Mouse (Mus musculus) testis, postnatal 14 days (tissue): Measurements from ENCODE around the gene Slc18b1.
"Not testable (repeated sequence)": the region's sequence is repeated elsewhere in the genome, so short reads cannot be mapped to it uniquely, and the experiment has no call there.

Source experiments
- DNase-seq: peaks from one replicate; pipeline ENCODE4 v3.0.0; 2021; ENCODE audit warnings: low spot score

Gene Slc18b1

GRCm38 (mm10) chr10:23796551-23797503 is at the start of gene Slc18b1:
Gene Slc18b1 (plus strand): TSS chr10:23796986.
- DNase-seq = peak; percentile 26

- no peak for DNase-seq
Observed at GRCm38 (mm10) chr10:23754166-23754565, 42.6 kb upstream of the Slc18b1 start.

DNA sequence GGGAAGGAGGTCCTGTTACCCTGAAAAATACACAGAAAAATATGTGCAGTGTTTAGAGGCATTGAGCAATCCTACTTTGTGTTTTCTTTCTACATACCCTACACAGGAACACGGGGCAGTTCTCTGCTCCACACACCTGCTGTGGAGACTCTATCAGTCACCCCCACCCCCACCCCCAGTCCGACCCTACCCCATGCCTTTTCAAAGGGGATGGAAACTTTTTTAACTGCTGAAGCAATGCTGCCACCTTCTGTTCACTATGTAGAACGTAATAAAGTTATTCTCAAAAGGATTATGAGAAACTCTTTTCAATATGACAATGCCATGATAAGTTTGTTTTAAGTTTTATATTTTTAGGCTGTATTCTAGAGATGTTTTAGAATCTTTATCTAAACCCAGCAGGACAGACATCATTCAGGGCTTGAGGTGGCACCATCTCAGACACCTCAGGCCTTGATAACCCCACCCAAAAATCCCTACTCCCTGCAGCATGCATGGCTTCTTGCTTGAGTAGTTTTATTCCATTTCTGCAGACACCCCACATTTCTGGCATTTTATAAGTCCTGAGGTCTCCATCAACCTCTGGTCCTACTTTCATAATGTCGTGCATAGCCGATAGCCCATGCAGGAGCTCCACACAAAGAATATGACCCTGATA is 19.4 kb upstream of the Slc18b1 start:
- no peak for DNase-seq

DNA sequence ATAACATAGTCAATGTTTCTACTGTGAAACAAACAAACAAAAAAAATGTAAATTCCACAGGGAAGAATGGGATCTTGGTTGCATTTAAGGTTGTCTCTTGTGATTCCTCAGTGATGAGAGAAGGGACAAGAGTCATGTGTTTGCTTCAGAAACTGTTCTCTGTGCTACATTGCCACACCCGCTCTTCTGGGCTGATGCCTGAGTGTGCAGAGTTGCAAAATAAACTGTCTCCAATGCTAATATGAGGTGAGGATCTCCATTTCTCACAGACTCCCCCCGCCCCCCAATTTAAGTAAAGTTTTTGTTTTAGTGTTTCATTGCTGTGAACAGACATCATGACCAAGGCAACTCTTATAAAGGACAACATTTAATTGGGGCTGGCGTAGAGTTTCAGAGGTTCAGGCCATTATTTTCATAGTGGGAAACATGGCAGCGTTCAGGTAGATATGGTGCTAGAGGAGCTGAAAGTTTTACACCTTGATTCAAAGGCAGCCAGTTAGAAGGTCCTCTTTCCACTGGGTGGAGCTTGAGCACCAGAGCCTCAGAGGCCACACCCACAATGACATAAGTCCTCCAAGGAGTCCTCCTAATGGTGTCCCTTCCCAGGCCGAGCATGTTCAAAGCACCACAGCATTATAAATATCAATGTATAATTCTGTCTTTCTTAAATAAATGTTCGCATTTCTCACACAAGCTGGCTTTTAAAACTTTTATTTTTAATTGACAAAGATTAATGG is 16.1 kb upstream of the Slc18b1 start:
- no peak for DNase-seq

DNA sequence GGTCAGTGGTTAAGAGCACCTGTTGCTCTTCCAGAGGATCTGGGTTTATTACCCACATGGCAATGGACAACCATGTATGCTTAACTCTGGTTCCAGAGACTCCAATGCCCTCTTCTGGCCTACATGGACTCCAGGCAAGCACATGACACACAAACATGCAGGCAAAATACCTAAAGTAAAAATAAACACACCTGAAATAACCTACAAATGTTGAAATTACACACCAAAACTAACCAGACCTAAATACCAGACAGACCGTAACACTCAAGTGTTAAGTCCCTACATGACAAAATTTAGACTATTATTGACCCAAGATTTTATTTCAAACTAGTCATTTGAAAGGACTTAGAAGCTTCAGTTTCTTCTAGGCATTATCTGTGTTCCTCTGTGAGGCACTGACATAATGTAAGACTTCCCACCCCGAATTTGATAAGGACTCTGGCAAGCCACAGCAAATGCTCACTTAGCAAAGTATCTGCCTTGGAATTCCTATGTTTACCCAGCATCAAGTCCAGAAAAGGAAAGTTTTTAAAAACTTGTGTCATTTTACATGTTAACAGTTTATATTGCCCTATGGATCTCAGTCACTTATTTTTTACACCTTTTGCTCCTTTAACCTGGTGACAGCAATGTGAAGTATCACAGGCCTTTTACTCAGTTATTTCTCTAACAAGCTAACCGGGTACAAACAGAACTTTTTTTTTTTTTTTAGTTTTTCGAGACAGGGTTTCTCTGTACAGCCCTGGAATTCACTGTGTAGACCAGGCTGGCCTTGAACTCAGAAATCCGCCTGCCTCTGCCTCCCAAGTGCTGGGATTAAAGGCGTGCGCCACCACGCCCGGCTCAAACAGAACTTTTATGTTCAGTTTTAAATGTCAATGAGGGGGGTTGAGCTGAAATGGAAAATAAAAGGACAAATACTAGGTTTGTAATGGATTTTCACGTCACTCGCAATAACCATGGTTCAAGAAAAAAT is 14.7 kb upstream of the Slc18b1 start:
- DNase-seq = no peak

- no peak for DNase-seq
Observed at GRCm38 (mm10) chr10:23782855-23783492, 13.8 kb upstream of the Slc18b1 start.

DNA sequence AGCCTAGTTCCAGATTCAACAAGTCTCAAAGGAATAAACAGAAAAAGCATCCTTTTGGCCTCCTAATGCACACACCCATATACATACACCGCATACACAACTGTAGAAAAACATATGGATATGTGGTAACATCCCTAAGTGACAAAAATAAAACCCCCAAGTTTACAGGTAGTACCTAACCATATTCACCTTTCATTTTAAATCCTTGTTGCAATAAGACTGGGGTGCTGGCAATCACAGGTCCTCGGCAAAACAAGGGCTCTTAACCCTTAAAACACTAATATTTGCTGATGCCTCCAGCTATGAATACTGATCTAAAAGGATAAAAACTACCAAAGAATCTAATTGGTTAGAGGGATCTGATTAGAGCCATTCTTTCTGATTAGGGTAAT is 13.3 kb upstream of the Slc18b1 start:
- no peak for DNase-seq

DNA sequence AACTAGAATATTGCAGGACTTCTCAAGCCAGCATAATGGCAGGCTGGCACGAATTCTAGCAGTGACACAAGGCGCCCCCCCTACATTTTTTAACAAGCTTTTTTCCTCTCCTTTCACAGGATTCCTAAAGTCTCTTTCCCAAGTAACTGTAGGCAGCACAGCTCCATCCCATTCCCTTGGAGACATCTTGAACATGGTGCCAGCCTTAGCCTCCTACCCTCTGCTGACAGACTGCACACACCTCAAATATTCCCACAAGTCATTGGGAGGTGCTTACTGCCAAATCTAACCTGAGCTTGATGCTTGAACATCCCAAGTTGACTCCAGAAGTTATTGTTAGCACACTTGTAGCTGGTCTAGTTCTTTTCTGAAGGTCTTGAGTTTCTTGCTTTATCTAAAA is 12.7 kb upstream of the Slc18b1 start:
- DNase-seq = no peak

DNA sequence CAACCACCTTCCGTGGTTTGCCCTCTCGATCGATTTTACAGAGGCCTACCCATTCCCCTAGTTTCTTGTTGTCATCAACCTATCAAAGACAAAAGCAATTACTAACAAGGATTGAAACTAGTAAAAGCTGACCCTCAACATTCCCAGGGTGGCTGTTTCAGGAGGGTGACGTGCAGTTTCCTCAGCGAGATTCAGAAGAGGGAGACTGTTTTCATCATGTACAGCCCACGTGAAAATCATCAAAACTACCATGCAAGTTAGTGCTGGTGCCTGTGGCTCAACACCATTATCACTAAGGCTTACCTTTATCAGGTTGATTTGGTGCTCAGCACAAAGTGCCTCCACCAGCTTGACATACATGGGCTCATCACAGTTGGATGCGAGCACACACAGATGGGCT is 11.2 kb upstream of the Slc18b1 start:
- DNase-seq = not testable (repeated sequence)

DNA sequence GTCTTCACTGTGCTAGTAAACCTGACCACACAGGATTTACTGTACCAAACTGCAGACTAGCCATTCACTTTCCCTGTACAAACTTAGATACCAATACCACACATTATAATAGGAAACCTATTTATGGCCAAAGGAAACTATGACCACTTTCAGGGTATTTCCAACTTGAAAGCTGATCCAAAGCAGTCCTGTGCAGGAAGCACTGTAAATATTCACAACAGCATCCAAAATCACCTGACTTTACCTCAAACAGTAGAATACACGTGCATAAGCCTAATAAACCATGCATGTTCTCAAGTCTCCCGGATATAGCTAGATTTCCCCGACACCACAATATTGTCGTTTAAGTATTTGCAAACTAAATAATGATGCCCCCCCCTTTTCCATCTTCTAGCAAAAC is 10.7 kb upstream of the Slc18b1 start:
- no peak for DNase-seq

DNA sequence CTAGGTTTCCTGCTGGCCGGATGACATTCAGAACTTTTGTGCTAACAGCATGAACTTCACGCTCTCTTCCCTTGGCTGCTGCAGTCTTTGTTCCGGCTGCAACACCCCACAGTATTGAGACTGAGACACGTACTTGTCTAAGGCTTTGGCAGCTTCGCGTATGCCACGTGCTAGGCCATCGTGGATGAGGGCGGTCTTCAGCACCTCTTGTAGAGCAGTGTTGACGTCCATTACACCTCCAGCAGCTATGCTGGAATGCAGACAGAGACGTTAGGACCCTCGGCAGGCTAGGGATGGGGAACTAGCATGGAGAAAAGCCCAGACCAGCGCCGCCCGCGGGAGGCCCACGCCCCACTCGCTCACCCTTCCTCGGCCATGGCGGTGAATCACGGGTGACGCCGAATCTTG is 10.2 kb upstream of the Slc18b1 start:
- DNase-seq = not testable (repeated sequence)

- peak; percentile 99 for DNase-seq
Observed at GRCm38 (mm10) chr10:23787062-23787821, 9.5 kb upstream of the Slc18b1 start, which contains the start of gene Rps12. Gene Rps12 (minus strand): TSS chr10:23787275.

DNA sequence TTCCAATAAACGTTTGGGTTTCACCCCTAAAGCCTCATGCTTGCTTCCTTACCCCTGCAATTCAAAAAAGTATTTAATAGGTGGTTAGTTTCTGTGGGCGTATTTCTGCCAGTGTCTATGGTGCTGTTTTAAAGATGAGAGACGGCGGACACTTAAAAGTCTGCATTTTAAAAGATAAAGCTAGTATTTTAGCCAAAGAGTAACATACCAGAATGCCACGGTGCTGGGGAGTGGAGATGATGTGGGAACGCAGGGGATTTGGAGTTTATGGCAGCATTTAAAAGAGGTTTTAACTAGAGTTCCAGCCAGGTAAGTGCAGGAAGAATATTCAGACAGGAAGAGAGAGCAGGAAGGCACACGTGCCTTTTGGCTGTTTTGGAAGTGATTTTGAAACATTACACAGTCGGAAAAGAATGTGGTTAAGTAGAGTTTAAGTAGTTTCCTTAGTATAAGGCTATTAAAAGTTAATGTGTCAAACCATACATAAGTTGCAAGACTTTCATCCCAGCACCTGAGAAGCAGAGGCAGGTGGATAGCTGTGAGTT is 8.7 kb upstream of the Slc18b1 start:
- no peak for DNase-seq

DNA sequence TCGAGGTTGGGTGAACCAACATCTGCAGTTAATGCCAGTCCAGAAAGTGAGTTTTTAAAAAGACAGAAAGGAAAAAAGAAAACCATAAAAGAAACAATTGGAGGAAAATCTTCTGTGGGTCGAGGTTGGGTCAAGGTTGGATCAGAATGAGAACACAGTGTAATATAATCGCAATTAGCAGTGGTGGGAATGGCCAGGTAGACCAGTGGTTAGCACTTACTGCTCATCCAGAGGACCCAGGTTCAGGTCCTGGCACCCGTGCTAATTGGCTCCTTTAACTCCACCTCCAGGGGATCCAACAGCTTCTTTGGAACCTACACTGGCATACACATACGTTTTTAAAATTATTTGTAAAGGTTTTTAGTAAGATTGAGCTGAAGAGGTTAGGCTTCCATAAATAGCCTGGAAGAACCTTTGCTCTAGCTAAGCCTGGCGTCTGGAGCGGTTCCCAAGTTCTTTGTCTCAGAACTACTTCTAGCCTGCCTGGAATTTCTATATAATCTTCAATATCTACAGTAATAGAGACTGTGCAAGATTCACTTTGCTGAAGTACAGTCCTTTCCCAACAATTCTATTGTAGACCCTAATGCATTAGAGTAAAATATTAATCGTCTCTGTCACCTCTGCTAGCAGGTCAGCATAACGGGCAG is 790 bp upstream of the Slc18b1 start:
- DNase-seq = no peak

DNA sequence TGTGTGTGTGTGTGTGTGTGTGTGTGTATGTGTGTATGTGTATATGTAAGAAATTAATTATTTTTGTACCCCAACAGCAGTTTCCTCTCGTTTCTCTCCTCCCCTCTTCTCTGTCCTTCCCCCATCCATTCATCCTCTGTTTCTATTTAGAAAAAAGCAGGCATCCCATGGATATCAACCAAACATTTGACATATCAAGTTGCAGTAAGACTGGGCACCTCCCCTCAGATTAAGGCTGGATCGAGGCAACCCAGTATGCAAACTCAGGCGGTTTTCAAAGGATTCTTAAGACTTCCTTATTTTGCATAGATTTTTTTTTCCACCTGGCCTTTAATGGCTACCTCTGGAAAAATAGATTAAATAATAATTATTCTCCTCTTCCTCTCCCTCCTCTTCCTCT is 820 bp downstream of the Slc18b1 start:
- no peak for DNase-seq

DNA sequence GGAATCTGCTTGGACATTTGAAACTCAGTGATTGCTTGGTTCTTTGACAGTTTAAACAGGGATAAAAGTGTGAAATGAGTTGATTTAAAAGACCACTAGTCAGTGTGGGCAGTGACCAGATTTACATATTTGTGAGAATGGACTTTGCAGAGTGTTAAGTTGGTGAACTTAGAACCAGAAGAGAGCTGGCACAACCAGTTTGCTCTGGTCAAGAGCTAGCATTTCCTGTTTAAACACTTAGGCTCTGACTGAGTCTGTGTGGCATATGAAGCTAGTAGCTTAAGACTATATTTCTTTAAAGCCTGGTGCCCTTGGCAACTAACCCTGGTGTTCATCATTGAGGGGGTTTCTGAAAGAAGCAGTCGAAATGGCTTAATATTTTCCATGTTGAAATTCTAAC is 1.4 kb downstream of the Slc18b1 start:
- DNase-seq = no peak

GRCm38 (mm10) chr10:23799933-23800332 is 3.1 kb downstream of the Slc18b1 start:
- no peak for DNase-seq

DNA sequence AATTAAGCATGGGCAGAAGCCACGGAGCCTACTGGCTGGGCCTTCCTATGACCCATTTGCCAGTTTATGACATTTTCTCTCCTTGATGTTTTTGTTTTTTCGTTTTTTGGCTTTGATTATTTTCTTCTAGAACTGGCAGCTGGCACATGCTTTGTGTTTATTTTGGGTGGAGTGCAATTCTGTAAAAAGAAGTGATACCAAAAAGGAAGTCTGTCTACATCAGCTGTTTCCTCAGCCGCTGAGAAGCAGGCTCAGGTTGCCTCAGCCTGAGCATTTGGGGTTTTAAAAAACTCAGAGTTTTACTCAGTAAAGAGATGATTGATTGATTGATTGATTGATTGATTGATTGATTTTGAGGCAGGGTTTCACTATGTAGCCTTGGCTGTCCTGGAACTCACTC is 6.1 kb downstream of the Slc18b1 start:
- DNase-seq = no peak

DNA sequence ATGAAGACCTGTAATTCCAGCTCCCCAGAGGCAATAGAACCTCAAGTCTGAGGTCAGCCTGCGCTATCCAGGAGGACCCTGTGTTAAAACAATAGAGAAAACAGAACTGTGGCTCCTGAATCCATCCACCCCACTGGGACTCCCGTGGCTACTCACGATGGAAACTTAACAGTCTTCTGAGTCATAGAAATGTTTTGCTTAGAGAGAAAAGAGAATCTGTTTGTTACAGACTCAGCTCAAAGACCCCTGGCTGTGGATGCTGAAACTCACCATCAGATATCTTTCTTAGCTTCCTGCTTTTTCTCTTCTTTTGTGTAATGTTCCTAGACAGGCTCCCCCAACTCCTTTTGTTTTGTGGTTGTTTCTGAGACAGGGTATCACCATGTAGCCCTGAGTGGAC is 7.9 kb downstream of the Slc18b1 start:
- DNase-seq = no peak
